Mouse (Mus musculus) lung, postnatal 25 days (tissue): ENCODE results near the gene Ccnl1.

Source experiments
- DNase-seq: peaks from one replicate; pipeline ENCODE4 v3.0.0; 2022; ENCODE audit warnings: low spot score

Ccnl1 gene

GRCm38 (mm10) chr3:65959416-65960001, 1.5 kb upstream of the Ccnl1 start:
- DNase-seq = no peak

GRCm38 (mm10) chr3:65958840-65959185, 764 bp upstream of the Ccnl1 start:
- DNase-seq = peak; percentile 14

GRCm38 (mm10) chr3:65957271-65958101, 563 bp downstream of the Ccnl1 start:
- peak; percentile 63 for DNase-seq

- DNase-seq = no peak
These were observed 3.3 kb downstream of the Ccnl1 start for GRCm38 (mm10) chr3:65954499-65955391.

- DNase-seq = no peak
These were observed 7.2 kb downstream of the Ccnl1 start for GRCm38 (mm10) chr3:65950831-65951365.

GRCm38 (mm10) chr3:65950304-65950703, 7.7 kb downstream of the Ccnl1 start:
- DNase-seq = no peak

- DNase-seq = no peak
These were observed 12.6 kb downstream of the Ccnl1 start for GRCm38 (mm10) chr3:65945277-65945932.

GRCm38 (mm10) chr3:65944713-65945112, 13.3 kb downstream of the Ccnl1 start:
- no peak for DNase-seq

- no peak for DNase-seq
These were observed 14.6 kb downstream of the Ccnl1 start for GRCm38 (mm10) chr3:65943453-65943852.

- DNase-seq = no peak
These were observed 17.0 kb downstream of the Ccnl1 start for GRCm38 (mm10) chr3:65941052-65941451.

GRCm38 (mm10) chr3:65938211-65938610, 19.8 kb downstream of the Ccnl1 start:
- peak; percentile 36 for DNase-seq

- no peak for DNase-seq
These were observed 21.7 kb downstream of the Ccnl1 start for GRCm38 (mm10) chr3:65936384-65936783.

- no peak for DNase-seq
These were observed 22.9 kb downstream of the Ccnl1 start for GRCm38 (mm10) chr3:65935153-65935552.

- DNase-seq = no peak
These were observed 24.3 kb downstream of the Ccnl1 start for GRCm38 (mm10) chr3:65933726-65934125.

GRCm38 (mm10) chr3:65931542-65931941, 26.5 kb downstream of the Ccnl1 start:
- no peak for DNase-seq

- no peak for DNase-seq
These were observed 27.4 kb downstream of the Ccnl1 start for GRCm38 (mm10) chr3:65930636-65931035.

GRCm38 (mm10) chr3:65929821-65930633, 28.0 kb downstream of the Ccnl1 start:
- peak; percentile 82 for DNase-seq

GRCm38 (mm10) chr3:65929304-65929783, 28.7 kb downstream of the Ccnl1 start:
- DNase-seq = peak; percentile 90

- no peak for DNase-seq
These were observed 29.3 kb downstream of the Ccnl1 start for GRCm38 (mm10) chr3:65928614-65929272.

- peak; percentile 71 for DNase-seq
These were observed 30.4 kb downstream of the Ccnl1 start for GRCm38 (mm10) chr3:65927685-65928084.
